Mouse (Mus musculus) ES-E14 (cell line): ENCODE data around the gene Arl15.

Experiments used
- CHD2 ChIP-seq: IDR thresholded peaks from 2 replicates; pipeline ENCODE4 v1.6.1; 2014; ENCODE audit warnings: mild to moderate bottlenecking, low read depth, low read length, inconsistent platforms
- HCFC1 ChIP-seq: IDR thresholded peaks from 2 replicates; pipeline ENCODE4 v1.6.1; 2012; ENCODE audit warnings: low read length, inconsistent platforms, borderline replicate concordance; ENCODE audit not compliant: insufficient read depth
- ZC3H11A ChIP-seq: IDR thresholded peaks from 2 replicates; pipeline ENCODE4 v1.6.1; 2012; ENCODE audit warnings: low read depth, mild to moderate bottlenecking, inconsistent platforms, low read length, borderline replicate concordance

DNA sequence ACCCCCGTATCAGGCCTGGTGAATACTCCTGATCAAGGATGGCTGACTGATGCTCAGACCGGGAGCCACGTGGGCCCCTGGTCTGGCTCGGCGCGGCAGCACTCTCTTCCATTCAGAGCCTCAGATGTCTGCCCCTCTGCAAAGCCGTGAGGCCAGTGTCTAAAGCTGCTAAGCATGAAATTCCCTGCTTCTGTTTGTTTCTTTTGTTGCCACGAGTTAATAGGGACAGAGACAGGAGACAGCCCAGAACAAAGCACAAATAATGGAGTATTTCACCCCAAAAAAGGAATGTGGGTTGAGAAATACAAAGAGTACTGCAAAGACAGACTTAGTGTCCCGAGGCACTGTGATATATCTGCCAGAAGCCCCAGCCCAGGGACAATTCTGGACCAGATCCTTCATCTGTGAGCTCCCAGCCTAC, 120.3 kb downstream of the Arl15 start:
- TF ChIP-seq CHD2 (no peak), HCFC1 (no peak), ZC3H11A (no peak)
